Mouse (Mus musculus): ENCODE results near the gene Elobl.

- TF ChIP-seq FLI1 (IDR thresholded peaks at IDR 0.05; ENCODE audit: low read length) (no peak), GATA1 (IDR thresholded peaks at IDR 0.05; ENCODE audit: borderline replicate concordance, low read length) (no peak)
These were observed 37.0 kb upstream of the Elobl start for GRCm38 (mm10) chr11:89003726-89004125.

Data from megakaryocyte, embryonic 14.5 days (primary cell).